In the genomic region with DNA sequence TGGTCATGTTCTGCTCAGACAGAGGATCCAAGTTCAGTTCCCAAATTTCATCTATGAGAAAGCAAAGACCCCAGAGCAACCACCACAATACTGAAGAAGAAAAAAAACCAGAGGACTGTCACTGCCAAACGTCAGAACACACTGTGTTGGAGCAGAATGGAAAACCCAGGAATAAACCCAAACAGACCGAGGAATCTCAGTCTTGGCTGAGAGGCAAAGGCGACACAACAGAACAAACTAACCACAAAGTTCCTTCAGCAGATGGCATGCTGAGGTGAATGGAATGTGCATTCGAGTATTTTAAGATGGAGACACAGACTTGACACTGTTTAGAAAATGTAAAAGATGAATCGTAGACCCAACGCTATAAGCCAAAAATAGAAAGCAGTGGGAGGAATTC, we compare ENCODE assay signal across 30 mouse cellular contexts. TPM values are rescaled to one million over a fixed set of nuclear protein-coding genes. Genes with fewer than 3 reads are reported as not detected.
"Had no signal": no experiment of that assay in that cellular context is flagged by ENCODE, and none has a peak within 500 bp of the region (broad histone marks: within the 10 kb centered on the region; RNA-seq: fewer than 3 reads in every experiment).

No protein-coding gene starts in this region.

- H3K27me3 ChIP-seq: liver, embryonic 13.5 days; midbrain, embryonic 12.5 days; midbrain, embryonic 15.5 days; neural tube, embryonic 12.5 days; neural tube, embryonic 15.5 days had no signal

- H3K4me2 ChIP-seq: liver, embryonic 13.5 days; midbrain, embryonic 12.5 days; midbrain, embryonic 15.5 days; neural tube, embryonic 12.5 days; neural tube, embryonic 15.5 days had no signal

- H3K36me3 ChIP-seq: liver, embryonic 13.5 days; midbrain, embryonic 12.5 days; midbrain, embryonic 15.5 days; neural tube, embryonic 12.5 days; neural tube, embryonic 15.5 days had no signal

- H3K9ac ChIP-seq: liver, embryonic 13.5 days; midbrain, embryonic 12.5 days; midbrain, embryonic 15.5 days; neural tube, embryonic 12.5 days; neural tube, embryonic 15.5 days had no signal

- H3K4me1 ChIP-seq: liver, embryonic 13.5 days; midbrain, embryonic 12.5 days; midbrain, embryonic 15.5 days; neural tube, embryonic 12.5 days; neural tube, embryonic 15.5 days had no signal

- H3K4me3 ChIP-seq: left cerebral cortex, adult 2 months; liver, embryonic 13.5 days; midbrain, embryonic 12.5 days; midbrain, embryonic 15.5 days; neural tube, embryonic 12.5 days; neural tube, embryonic 15.5 days had no signal

- DNase-seq: kidney, adult 2 months; kidney, postnatal 36 days; liver, embryonic 13.5 days; lung, adult 2 months; right cerebral cortex, adult 18-20 months; right cerebral cortex, postnatal 14 days; right cerebral cortex, postnatal 4 days; thymus, adult 2 months; thymus, postnatal 25 days had no signal

- H3K9me3 ChIP-seq: liver, embryonic 13.5 days; midbrain, embryonic 12.5 days; midbrain, embryonic 15.5 days; neural tube, embryonic 12.5 days; neural tube, embryonic 15.5 days had no signal

- ATAC-seq: intestine, postnatal 0 days; midbrain, embryonic 15.5 days had no signal

- H3K27ac ChIP-seq: kidney, postnatal 0 days; left cerebral cortex, adult 2 months; liver, embryonic 13.5 days; macrophage; midbrain, embryonic 12.5 days; midbrain, embryonic 15.5 days; neural tube, embryonic 12.5 days; neural tube, embryonic 15.5 days; stomach, postnatal 0 days had no signal

RNA-seq across cellular contexts. Expression of a gene that starts 29.2 kb away (rescaled TPM):
- polyA plus RNA-seq: macrophage had no signal

RNA-seq across cellular contexts. Expression of a gene that starts 44.2 kb away (rescaled TPM):
- total RNA-seq: layer of hippocampus, adult 18-20 months; layer of hippocampus, postnatal 36 days; left cerebral cortex, adult 2 months; left cerebral cortex, postnatal 10 days; left cerebral cortex, postnatal 36 days; liver, adult 2 months; megakaryocyte, adult 5-6 weeks had no signal
- polyA plus RNA-seq: intestine, embryonic 14.5 days; intestine, postnatal 0 days; kidney, adult 2 months; kidney, embryonic 14.5 days; kidney, postnatal 0 days; limb, embryonic 11.5 days; limb, embryonic 14.5 days; liver, adult 2 months; liver, embryonic 13.5 days; liver, embryonic 16.5 days; lung, adult 2 months; macrophage; midbrain, embryonic 12.5 days; midbrain, embryonic 15.5 days; neural tube, embryonic 12.5 days; neural tube, embryonic 15.5 days; stomach, embryonic 14.5 days; stomach, postnatal 0 days had no signal
